Mouse (Mus musculus) gastrocnemius, postnatal 14 days (tissue): ENCODE results near the gene Clstn1. TPM values are rescaled to one million over a fixed set of nuclear protein-coding genes. Genes with fewer than 3 reads are reported as not detected.
"Not testable (repeated sequence)": the region's sequence is repeated elsewhere in the genome, so short reads cannot be mapped to it uniquely, and the experiment has no call there.

Source experiments
- DNase-seq: peaks from one replicate; pipeline ENCODE4 v3.0.0; 2021; ENCODE audit warnings: mixed read lengths
- intact Hi-C: fragments of 180-260 bp; cut with DNase I; formaldehyde crosslinking; loops from one replicate; pipeline ENCODE4 v1.15.1; 2025; ENCODE audit warnings: low total_unique reads
- total RNA-seq, 2 experiments: library from RNA; stranded (reverse); gene quantifications; 2 replicates each; pipeline ENCODE4 v1.2.3; 2021

The Clstn1 gene
- total RNA-seq, 2 experiments from 2014 or later = 42.0 to 56.1 TPM

GRCm38 (mm10) chr4:149587596-149588168 is 1.4 kb downstream of the Clstn1 start:
- intact Hi-C loops = loop anchor here (5.0 kb wide), 1 partner anchor 35 kb away; no protein-coding TSS in a partner anchor
- no peak for DNase-seq

GRCm38 (mm10) chr4:149590200-149590599 is 3.9 kb downstream of the Clstn1 start:
- no peak for DNase-seq
- intact Hi-C loops = no loop called here

DNA sequence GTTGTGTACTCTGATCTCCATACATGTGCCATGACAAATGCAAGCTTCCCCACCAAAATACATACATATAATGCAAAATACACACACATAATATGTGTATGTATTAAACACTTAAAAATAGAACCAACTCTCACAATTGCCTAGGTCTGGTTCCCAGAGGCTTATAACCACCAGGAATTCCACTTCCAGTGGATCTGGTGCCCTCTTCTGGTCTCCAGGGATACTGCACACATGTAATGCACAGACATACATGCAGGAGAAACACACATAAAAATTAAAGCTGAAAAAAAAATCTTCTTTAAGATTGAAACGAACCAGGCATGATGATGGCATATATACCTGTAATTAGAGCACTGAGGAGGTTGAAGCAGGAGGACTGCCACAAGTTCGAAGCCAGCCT is 5.2 kb downstream of the Clstn1 start:
- intact Hi-C loops = no loop called here
- no peak for DNase-seq

- intact Hi-C loops = no loop called here
Measured at GRCm38 (mm10) chr4:149594913-149595581, 8.8 kb downstream of the Clstn1 start.

GRCm38 (mm10) chr4:149597641-149598208 is 11.5 kb downstream of the Clstn1 start:
- DNase-seq = no peak
- intact Hi-C loops = no loop called here

More at GRCm38 (mm10) chr4:149594913-149595581, 8.8 kb downstream of the Clstn1 start:
- no peak for DNase-seq

DNA sequence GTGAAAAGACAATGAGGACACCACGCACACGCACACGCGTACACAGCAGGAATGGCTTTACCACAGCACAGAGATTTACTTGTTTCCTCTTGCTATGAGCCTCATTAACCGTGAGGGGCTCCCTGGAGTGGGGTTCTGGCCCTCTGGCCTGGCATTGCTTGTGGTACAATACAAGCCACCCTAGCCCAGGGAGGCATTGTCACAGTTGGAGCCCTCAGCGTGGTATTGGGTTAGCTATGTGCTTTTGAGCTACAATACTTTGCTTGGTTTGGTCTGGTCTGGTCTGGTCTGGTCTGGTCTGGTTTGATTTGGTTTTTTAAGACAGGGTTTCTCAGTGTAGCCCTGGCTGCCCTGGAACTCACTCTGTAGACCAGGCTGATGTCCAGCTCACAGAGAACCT is 13.3 kb downstream of the Clstn1 start:
- no peak for DNase-seq
- intact Hi-C loops = no loop called here

- DNase-seq = no peak
- intact Hi-C loops = loop anchor here (10.0 kb wide), 1 partner anchor 455 kb away; no protein-coding TSS in a partner anchor
Measured at GRCm38 (mm10) chr4:149600130-149600529, 13.9 kb downstream of the Clstn1 start.

GRCm38 (mm10) chr4:149601484-149601883 is 15.2 kb downstream of the Clstn1 start:
- intact Hi-C loops = loop anchor here (10.0 kb wide), 1 partner anchor 457 kb away; no protein-coding TSS in a partner anchor
- DNase-seq = no peak

DNA sequence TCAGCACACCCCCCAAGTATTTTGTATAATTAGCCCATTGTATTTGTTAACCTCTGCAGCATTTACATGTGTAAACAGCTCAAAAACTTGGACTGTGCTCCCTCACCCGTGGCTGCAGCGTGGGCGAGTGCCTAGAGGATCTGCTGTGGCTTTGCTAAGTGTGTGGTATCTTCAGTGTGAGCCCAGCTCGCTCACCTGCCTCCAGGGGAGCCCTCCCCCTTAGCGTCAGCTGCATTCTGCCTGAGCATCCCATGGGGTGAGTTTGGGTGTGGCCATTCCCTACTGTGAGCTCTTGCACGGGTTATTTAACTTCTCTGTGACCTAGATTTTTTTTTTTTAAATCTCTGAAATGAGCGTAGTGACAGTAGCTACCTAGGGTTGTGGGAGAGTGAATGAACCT is 16.0 kb downstream of the Clstn1 start:
- intact Hi-C loops = loop anchor here (10.0 kb wide), 1 partner anchor 457 kb away; no protein-coding TSS in a partner anchor
- DNase-seq = no peak

DNA sequence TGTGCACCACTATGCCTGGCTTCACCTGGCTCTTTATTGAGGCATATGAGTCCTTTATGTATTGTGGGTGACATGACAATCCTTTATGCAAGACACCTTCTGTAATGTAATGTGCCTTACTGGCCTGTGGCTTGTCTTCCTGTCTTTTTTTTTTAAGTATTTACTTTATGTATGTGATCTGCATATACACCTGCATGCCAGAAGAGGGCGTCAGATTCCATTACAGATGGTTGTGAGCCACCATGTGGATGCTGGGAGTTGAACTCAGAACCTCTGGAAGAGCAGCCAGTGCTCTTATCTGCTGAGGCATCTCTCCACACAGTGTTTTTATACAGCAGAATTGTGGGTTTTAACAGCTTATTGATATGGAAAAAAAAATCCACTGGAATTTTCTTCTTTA is 17.6 kb downstream of the Clstn1 start:
- intact Hi-C loops = loop anchor here (10.0 kb wide), 1 partner anchor 459 kb away; no protein-coding TSS in a partner anchor
- DNase-seq = no peak

GRCm38 (mm10) chr4:149604518-149604917 is 18.2 kb downstream of the Clstn1 start:
- no peak for DNase-seq
- intact Hi-C loops = loop anchor here (10.0 kb wide), 1 partner anchor 460 kb away; no protein-coding TSS in a partner anchor

DNA sequence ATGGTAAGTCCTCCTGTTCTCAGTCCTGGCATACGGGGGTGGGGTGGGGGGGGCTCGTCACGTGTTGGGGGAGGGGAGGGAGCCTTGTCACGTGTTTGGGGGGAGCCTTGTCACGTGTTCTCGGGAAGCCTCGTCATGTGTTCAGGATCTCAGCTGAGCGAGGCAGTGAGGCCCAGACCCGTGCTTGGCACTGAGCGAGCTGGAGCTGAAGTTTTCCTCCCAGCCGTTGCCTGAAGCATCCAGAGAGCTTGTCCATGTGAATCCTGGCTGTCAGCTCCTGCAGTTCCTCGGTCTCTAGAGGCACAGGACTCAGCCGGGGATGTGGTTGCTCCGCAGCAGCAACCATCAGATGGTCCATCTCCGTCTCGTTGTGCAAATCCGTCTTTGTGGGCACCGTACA is 19.8 kb downstream of the Clstn1 start:
- intact Hi-C loops = loop anchor here (10.0 kb wide), 1 partner anchor 461 kb away; no protein-coding TSS in a partner anchor
- no peak for DNase-seq

- intact Hi-C loops = loop anchor here (10.0 kb wide), 1 partner anchor 462 kb away; no protein-coding TSS in a partner anchor
- DNase-seq = no peak
Measured at GRCm38 (mm10) chr4:149606766-149607358, 20.6 kb downstream of the Clstn1 start.

DNA sequence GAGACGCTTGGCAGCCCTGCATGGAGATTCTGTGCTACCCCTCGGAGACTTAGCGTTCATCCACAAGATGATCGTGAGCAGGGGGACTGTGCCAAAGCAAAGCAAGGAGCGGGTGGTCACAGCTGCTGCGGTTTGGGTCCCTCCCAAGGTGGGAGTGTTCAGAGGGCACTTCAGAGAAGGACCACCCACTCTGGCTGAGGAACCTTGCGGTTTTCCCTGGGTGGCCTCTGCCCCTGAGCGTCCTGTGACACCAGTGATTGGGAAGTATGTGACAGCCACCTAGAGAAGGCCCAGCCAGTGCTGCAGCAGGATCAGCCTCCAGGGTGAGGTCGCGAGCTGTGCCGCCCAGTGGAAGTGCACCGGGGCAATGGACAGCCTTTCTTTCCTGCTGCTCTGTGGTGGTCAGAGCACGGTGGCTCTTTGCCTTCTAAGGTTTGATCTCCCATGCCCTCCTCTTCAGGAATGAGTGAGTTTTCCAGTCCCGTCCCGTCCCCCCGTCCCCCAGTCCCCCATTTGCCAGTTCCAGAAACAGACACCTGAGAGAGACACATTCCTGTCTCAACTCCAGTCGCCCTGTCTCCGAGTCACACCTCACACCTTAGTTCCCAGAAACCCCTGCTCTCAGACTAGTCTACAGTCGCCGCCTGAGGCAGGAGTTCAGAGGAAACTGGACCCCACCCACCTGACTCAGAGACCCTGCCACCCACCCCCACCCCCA is 21.5 kb downstream of the Clstn1 start:
- intact Hi-C loops = loop anchor here (2.0 to 10.0 kb wide), 2 partner anchors 59 to 463 kb away; no protein-coding TSS in a partner anchor
- DNase-seq = peak; percentile 28

GRCm38 (mm10) chr4:149608309-149608638 is 22.0 kb downstream of the Clstn1 start:
- intact Hi-C loops = loop anchor here (2.0 to 10.0 kb wide), 2 partner anchors 59 to 463 kb away; no protein-coding TSS in a partner anchor

GRCm38 (mm10) chr4:149609256-149610025 is 23.2 kb downstream of the Clstn1 start:
- intact Hi-C loops = loop anchor here (2.0 to 10.0 kb wide), 2 partner anchors 61 to 465 kb away; no protein-coding TSS in a partner anchor
- no peak for DNase-seq

More at GRCm38 (mm10) chr4:149608309-149608638, 22.0 kb downstream of the Clstn1 start:
- no peak for DNase-seq

- peak; percentile 24 for DNase-seq
- intact Hi-C loops = no loop called here
Measured at GRCm38 (mm10) chr4:149611376-149612044, 25.2 kb downstream of the Clstn1 start.

DNA sequence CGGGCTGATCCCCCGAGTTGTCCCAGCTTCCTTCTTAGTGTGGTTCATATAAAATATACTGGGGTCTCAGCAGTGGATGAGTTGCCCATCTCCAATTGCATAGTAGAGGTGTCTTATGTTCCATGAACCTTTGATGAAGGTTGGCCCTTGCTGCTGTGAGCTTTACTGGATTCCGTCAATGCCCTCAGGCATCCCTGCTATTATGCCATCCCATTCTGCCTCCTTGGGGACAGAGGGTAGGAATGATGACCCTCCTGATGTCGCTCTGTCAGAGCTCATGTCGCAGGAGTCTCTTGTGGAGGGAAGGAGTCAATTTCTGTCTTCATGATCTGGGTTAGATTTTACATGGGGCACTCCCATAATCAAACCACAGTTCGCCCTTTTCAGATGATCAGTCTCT is 27.2 kb downstream of the Clstn1 start:
- intact Hi-C loops, DNase-seq: not testable (repeated sequence)
